Mouse (Mus musculus) adrenal gland, postnatal 14 days (tissue): ENCODE measurements at regions not wholly inside any gene's neighbourhood (a gene's known extent, or its start where the extent isn't known, plus 50 kb on each side); places are given as distances from the start of the nearest gene placed in this dataset.

Source experiments
- DNase-seq: peaks from one replicate; pipeline ENCODE4 v3.0.0; 2021; ENCODE audit warnings: mixed read lengths
- microRNA-seq, 2 experiments: library from miRNA; unstranded; fragments of <30 nt; microRNA quantifications; one replicate each; pipeline ENCODE4 v1.2.0; 2021

GRCm38 (mm10) chr1:136784178-136784577 is 159.5 kb downstream of the Zfp281 start:
- peak; percentile 24 for DNase-seq

GRCm38 (mm10) chr1:136788979-136789513 is 164.3 kb downstream of the Zfp281 start:
- DNase-seq: no peak

- DNase-seq: no peak
These were observed 166.9 kb downstream of the Zfp281 start for GRCm38 (mm10) chr1:136791641-136792040.

Small RNA genes lying in the stretch of these regions (microRNA-seq; reads per million reads assigned to microRNA genes)
- gene Gm22132: 0 reads per million in 2 experiments
